Mouse (Mus musculus) v-Abl transformed pro-B cells (cell line): Measurements from ENCODE around the gene Manbal.
"Not testable (repeated sequence)": the region's sequence is repeated elsewhere in the genome, so short reads cannot be mapped to it uniquely, and the experiment has no call there.

Experiments
- in situ Hi-C, 2 experiments: fragments of 400-800 bp; cut with MboI; formaldehyde crosslinking; loops; one replicate each; pipeline ENCODE4 v1.15.1; 2025; ENCODE audit not compliant: unreplicated experiment in 2 of 2

Manbal gene

GRCm38 (mm10) chr2:157363031-157363430 is 4.4 kb upstream of the Manbal start:
- in situ Hi-C loops: no loop called here

GRCm38 (mm10) chr2:157366762-157367161 is 632 bp upstream of the Manbal start:
- in situ Hi-C loops: no loop called here

- in situ Hi-C loops: no loop called here
These were observed 597 bp downstream of the Manbal start for GRCm38 (mm10) chr2:157367991-157368390.

- in situ Hi-C loops: no loop called here
These were observed 4.3 kb downstream of the Manbal start for GRCm38 (mm10) chr2:157371696-157372095.

GRCm38 (mm10) chr2:157373681-157374080 is 6.3 kb downstream of the Manbal start:
- in situ Hi-C loops: no loop called here

- in situ Hi-C loops: no loop called here
These were observed 7.7 kb downstream of the Manbal start for GRCm38 (mm10) chr2:157375051-157375450.

GRCm38 (mm10) chr2:157375794-157376757 is 8.7 kb downstream of the Manbal start:
- in situ Hi-C loops: no loop called here

GRCm38 (mm10) chr2:157376995-157377394 is 9.6 kb downstream of the Manbal start:
- in situ Hi-C loops: no loop called here

- in situ Hi-C loops: no loop called here
These were observed 17.4 kb downstream of the Manbal start for GRCm38 (mm10) chr2:157384836-157385235.

- in situ Hi-C loops: not testable (repeated sequence)
These were observed 21.7 kb downstream of the Manbal start for GRCm38 (mm10) chr2:157388901-157389590.

GRCm38 (mm10) chr2:157389591-157389921 is 22.2 kb downstream of the Manbal start:
- in situ Hi-C loops: no loop called here

GRCm38 (mm10) chr2:157392331-157392730 is 24.9 kb downstream of the Manbal start:
- in situ Hi-C loops: no loop called here

- in situ Hi-C loops: no loop called here
These were observed 26.2 kb downstream of the Manbal start for GRCm38 (mm10) chr2:157393549-157393948.

GRCm38 (mm10) chr2:157394868-157395267 is 27.5 kb downstream of the Manbal start:
- in situ Hi-C loops: no loop called here

GRCm38 (mm10) chr2:157395371-157395770 is 28.0 kb downstream of the Manbal start:
- in situ Hi-C loops: no loop called here

- in situ Hi-C loops: no loop called here
These were observed 28.6 kb downstream of the Manbal start for GRCm38 (mm10) chr2:157395960-157396359.

GRCm38 (mm10) chr2:157397376-157397775 is 30.0 kb downstream of the Manbal start:
- in situ Hi-C loops: no loop called here

- in situ Hi-C loops: no loop called here
These were observed 31.1 kb downstream of the Manbal start for GRCm38 (mm10) chr2:157398539-157398938.

GRCm38 (mm10) chr2:157399797-157400196 is 32.4 kb downstream of the Manbal start:
- in situ Hi-C loops: loop anchor here in 1 of 2 experiments (5.0 kb wide), 1 partner anchor 38 kb away; no protein-coding TSS in a partner anchor

- in situ Hi-C loops: loop anchor here in 1 of 2 experiments (5.0 kb wide), 1 partner anchor 37 kb away; no protein-coding TSS in a partner anchor
These were observed 33.1 kb downstream of the Manbal start for GRCm38 (mm10) chr2:157400491-157400890.

GRCm38 (mm10) chr2:157401261-157401660 is 33.9 kb downstream of the Manbal start:
- in situ Hi-C loops: loop anchor here in 1 of 2 experiments (5.0 kb wide), 1 partner anchor 36 kb away; no protein-coding TSS in a partner anchor
